Mouse (Mus musculus) lung, postnatal 25 days (tissue): Measurements from ENCODE around the gene Gsn.

Experiments
- DNase-seq: peaks from one replicate; pipeline ENCODE4 v3.0.0; 2022; ENCODE audit warnings: low spot score

The Gsn gene

DNA sequence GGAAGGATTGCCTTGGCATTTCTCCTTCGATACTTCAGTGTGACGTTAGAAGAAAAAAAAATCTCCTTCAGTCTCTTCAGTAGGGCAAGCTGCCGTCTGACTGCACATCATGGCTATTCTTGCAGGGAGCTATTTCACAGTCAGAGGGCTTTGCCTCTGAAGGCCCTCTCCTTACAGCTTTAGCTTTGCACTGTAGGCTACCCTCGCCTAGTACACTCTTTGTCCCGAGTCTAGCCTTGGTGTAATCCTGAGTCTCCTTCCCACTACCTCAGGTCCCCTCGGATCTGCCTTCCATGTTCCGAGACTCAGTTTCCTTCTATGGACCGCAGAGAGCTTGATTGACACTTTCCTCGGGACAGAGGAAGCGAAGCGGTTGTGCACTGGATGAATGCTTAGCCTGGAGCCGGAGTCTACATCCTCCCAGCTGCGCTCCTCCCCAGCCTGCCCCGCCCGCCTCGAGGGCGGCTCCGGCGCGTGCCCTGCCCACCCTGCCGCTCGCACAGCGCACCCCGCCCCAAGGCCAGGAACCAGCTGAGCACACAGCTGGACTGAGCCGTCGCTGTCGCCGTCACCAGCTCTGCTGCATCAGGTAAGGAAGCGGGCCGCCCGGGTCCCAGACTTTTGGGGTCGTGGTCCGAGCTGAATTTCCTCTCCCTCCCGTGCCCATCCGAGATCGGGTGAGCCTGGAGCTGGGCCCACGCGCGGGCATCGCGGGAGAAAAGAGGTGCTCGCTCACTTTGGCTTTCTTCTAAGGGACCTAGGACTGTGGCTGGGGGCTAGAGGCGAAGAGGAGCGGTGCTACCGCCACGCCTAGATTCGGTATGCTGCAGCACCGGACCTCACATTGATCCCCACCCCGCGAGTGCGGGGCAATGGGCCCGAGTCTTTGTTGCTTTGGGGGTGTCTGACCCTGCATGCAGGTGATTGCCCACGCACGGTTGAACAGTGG, at the start of gene Gsn:
Gsn (plus strand) TSS at position 496 of the 949 bp plus-strand sequence.
- peak; percentile 87 for DNase-seq

GRCm38 (mm10) chr2:35206761-35207160, 49.4 kb upstream of the Gsn start:
- DNase-seq = no peak

DNA sequence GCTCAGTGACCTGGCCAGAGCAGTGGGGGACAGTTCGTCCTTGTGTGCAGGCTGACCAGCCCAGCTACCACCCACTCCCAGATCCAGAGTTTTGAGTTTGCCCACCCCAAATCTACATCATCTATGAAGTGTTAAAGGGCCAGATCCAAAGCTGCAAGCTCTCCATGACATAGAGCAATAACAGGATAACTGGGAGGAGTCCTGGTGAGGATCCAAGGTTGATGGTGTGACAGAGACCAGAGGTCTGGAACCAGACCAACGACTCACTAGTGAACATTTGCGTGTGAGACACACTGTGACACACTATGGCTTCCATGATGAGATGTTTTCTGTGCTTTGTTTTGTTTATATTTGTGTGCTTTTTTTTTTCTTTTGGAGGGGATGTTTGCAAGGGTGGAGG, 48.1 kb upstream of the Gsn start:
- DNase-seq = no peak

GRCm38 (mm10) chr2:35208931-35209665, 47.1 kb upstream of the Gsn start:
- peak; percentile 21 for DNase-seq

DNA sequence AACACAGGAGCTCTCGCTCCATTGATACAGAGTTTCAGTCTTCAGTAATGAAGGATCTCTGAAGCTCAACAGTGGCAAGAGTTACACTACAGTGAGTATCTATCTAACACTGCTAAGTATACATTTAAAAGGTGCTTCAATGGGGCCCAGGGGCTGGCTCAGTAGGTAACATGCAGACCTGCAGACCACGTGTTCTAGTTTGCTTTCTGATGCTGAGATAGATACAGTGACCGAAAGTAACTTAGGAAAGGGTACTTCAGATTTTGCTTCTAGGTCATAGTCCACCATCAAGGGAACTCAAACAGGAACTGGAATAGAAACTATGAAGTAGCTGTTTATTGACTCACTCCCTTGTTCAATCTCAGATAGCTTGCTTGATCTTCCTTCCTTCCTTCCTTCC, 44.5 kb upstream of the Gsn start:
- no peak for DNase-seq

GRCm38 (mm10) chr2:35213345-35213910, 42.8 kb upstream of the Gsn start:
- no peak for DNase-seq

- peak; percentile 87 for DNase-seq
Measured at GRCm38 (mm10) chr2:35214881-35215358, 41.3 kb upstream of the Gsn start.

GRCm38 (mm10) chr2:35215363-35215762, 40.8 kb upstream of the Gsn start:
- DNase-seq = no peak

DNA sequence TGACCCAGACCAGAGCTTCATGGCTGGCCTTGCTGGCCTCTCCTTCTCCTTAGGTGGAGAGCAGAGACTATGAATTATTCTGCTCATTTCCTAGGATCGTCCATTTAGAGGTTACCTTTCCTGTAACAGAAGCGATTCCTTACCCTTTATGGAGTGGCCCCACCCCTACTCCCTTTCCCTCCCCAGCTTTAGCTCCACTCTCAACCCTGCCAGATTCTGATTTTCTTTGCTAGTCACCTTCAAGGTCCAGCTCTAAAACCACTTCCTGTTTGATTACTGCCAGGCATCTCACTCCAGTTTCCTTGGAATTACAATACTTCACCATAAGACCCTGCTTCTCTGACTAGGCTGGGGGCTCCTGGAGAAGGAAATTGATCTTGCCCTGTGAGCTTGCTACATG, 39.5 kb upstream of the Gsn start:
- DNase-seq = no peak

DNA sequence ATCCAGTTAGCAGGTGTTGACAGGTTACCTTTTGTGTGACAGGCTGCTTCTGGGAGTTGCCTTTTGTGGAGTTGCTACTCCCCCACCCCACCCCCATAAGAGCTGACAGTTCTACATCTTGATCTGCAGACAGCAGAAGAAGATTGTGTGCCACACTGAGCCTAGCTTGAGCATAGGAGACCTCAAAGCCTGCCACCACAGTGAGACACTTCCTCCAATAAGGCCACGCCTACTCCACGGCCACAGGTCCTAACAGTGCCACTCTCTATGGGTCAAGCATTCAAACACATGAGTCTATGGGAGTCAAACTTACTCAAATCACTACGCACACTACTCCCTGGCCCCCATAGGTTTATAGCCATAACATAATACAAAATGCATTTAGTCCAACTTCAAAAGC, 37.4 kb upstream of the Gsn start:
- DNase-seq = no peak

DNA sequence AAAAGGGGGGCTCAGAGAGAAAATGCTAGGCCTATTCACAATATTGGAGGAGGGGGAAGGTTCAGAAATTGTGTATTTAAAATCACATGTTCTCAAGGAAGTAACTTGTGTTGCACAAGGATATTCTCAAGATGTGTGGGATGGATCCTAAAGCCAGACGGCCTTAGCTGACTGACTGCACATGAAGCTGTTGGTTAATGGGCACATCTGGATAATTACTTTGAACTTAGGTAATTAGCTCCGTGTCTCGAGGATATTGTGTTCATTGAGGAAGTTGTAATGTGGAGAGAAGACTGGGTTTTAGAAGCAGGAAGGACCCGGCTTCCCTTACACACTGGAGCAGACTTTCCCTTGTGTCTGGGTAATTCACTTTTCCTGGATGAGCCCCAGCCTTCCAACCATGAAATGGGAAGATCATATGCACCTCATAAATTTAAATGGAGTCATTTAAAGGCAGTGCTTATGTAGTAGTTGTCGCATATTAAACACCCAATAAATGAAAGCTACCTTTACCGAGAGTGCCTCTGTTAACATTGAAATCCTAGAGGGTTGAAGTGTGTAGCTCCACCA, 33.3 kb upstream of the Gsn start:
- DNase-seq = no peak

DNA sequence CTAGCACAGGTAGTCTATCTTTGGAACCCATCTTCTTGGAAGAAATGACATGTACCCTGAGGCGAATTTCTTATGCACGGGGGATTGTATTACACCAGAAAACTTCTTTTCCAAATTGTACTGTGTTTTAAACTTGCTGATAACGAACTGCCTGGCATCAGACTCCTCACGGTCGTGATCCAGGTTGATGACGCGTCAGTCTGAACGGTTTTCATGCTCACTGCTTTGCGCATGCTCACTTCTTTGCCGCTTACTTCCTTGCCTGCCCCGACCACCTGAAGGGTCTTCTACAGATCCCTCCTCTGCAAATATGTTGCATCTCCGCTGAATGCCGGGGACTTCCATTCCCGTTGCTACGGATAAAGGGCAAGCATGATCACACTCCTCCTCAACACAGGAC, 31.9 kb upstream of the Gsn start:
- no peak for DNase-seq

- DNase-seq = no peak
Measured at GRCm38 (mm10) chr2:35228145-35228544, 28.0 kb upstream of the Gsn start.

- DNase-seq = peak; percentile 11
Measured at GRCm38 (mm10) chr2:35230215-35230614, 26.0 kb upstream of the Gsn start.

GRCm38 (mm10) chr2:35231871-35232270, 24.3 kb upstream of the Gsn start:
- DNase-seq = peak; percentile 70

GRCm38 (mm10) chr2:35232595-35233445, 23.4 kb upstream of the Gsn start:
- DNase-seq = no peak

DNA sequence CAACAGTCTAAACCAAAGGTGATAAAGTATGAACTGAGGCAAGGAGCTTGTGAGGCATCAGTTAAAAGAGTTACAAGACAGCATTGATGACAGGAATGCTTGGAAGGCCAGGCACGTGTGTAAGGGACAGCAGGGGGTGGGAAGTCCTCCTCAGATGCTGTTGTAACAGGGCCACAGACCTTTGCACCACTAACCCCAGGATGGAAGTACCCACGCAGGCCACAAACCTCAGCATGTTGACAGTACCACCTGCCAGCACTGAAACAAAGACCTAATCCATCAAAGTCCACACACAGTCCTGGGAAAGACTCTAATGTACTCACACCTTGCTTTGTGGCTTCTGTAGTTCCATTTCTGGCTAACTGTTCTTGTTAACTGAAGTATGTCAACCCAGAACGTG, 22.3 kb upstream of the Gsn start:
- no peak for DNase-seq

DNA sequence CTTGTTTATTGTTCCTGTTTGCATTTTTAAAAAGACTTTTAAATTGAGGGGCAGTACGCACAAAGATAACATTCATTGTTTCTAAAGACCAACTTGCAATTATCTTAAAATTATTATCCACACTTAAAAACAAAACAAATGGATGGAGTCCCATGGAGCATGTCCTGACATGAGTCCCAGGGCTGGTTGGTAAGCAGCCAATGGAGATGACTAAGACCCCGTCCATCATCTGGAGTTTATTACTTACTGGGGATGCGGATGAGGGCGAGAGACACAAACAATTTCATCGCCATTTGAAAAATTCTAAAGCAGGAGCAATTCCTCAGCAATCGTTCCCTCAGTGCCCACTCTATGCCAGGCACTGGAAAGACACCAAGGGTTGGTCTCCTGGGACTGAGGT, 21.2 kb upstream of the Gsn start:
- DNase-seq = no peak

GRCm38 (mm10) chr2:35244241-35244640, 11.9 kb upstream of the Gsn start:
- DNase-seq = no peak

DNA sequence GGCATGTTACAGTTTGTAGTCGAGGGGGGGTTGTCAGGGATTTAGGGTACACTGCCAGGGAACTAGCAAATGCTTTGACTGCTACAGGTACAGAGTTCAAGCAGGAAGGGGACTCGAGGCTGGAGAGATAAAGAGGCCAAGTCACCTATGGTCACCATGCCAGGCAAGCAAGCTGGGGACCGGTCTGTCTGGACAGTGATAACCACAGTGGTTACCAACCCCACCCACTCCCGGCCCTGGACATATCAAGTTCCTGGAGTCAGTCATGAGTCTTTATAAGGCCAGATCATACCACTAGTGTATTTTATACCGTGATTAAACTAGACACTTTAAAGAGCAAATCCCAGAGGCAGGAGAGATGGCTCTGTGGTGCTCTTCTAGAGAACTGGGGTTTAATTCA, 8.4 kb upstream of the Gsn start:
- no peak for DNase-seq

GRCm38 (mm10) chr2:35252733-35253132, 3.4 kb upstream of the Gsn start:
- DNase-seq = no peak
